Mouse (Mus musculus): ENCODE measurements around the gene Glis1. TPM values are rescaled to one million over a fixed set of nuclear protein-coding genes. Genes with fewer than 3 reads are reported as not detected.

The Glis1 gene
- polyA plus RNA-seq, 1 experiment from 2014 or later, result 1.7 TPM

- Histone ChIP-seq H3K27me3 (peaks cover 64% of the 10 kb centered on the region), H3K4me2 (peak overlapping the region; percentile 92), H3K9ac (peak overlapping the region; percentile 39; the same call in 1 of the 2 replicates), H3K9me3 (no peaks in the 10 kb centered on the region), H3K36me3 (no peaks in the 10 kb centered on the region), H3K27ac (no peak overlapping the region), H3K4me1 (peaks cover 18% of the 10 kb centered on the region), H3K4me3 (peak overlapping the region; percentile 65)
- ATAC-seq (ENCODE audit: borderline replicate concordance, extremely low read depth, low FRiP score, low TSS enrichment), result no peak
- WGBS, result 7% methylated on average over 15 of the region's 15 CpGs
These were observed 414 bp upstream of the Glis1 start for GRCm38 (mm10) chr4:107433998-107434355.

GRCm38 (mm10) chr4:107435238-107435946 is 1.0 kb downstream of the Glis1 start:
- Histone ChIP-seq H3K4me2 (peak overlapping the region; percentile 92), H3K36me3 (no peaks in the 10 kb centered on the region), H3K27me3 (peaks cover 78% of the 10 kb centered on the region), H3K9ac (peak overlapping the region; percentile 39), H3K27ac (no peak overlapping the region), H3K4me3 (peak overlapping the region; percentile 65), H3K9me3 (no peaks in the 10 kb centered on the region), H3K4me1 (peaks cover 18% of the 10 kb centered on the region)
- ATAC-seq (ENCODE audit: borderline replicate concordance, extremely low read depth, low FRiP score, low TSS enrichment), result no peak; the same call in 1 of the 2 replicates
- 4% methylated on average over 47 of the region's 47 CpGs for WGBS

GRCm38 (mm10) chr4:107436476-107436875 is 2.1 kb downstream of the Glis1 start:
- WGBS, result 86% methylated on average over 7 of the region's 7 CpGs
- Histone ChIP-seq H3K4me3 (no peak overlapping the region), H3K27me3 (peaks cover 89% of the 10 kb centered on the region), H3K27ac (no peak overlapping the region), H3K9ac (no peak overlapping the region), H3K4me2 (no peak overlapping the region), H3K9me3 (no peaks in the 10 kb centered on the region), H3K4me1 (peaks cover 18% of the 10 kb centered on the region), H3K36me3 (no peaks in the 10 kb centered on the region)
- ATAC-seq (ENCODE audit: borderline replicate concordance, extremely low read depth, low FRiP score, low TSS enrichment), result no peak

GRCm38 (mm10) chr4:107438741-107439140 is 4.3 kb downstream of the Glis1 start:
- WGBS, result 85% methylated on average over 8 of the region's 8 CpGs
- H3K4me3 ChIP-seq, result no peak overlapping the region
- no peaks in the 10 kb centered on the region for H3K36me3 ChIP-seq
- H3K4me2 ChIP-seq, result no peak overlapping the region
- no peak overlapping the region for H3K9ac ChIP-seq
- no peaks in the 10 kb centered on the region for H3K9me3 ChIP-seq
- H3K27ac ChIP-seq, result no peak overlapping the region
- H3K4me1 ChIP-seq, result peaks cover 17% of the 10 kb centered on the region
- no peak for ATAC-seq (ENCODE audit: borderline replicate concordance, extremely low read depth, low FRiP score, low TSS enrichment)
- H3K27me3 ChIP-seq, result peaks cover 81% of the 10 kb centered on the region

- no peak overlapping the region for H3K9ac ChIP-seq
- peak overlapping the region; percentile 46 for H3K4me2 ChIP-seq
- no peak for ATAC-seq (ENCODE audit: borderline replicate concordance, extremely low read depth, low FRiP score, low TSS enrichment)
- H3K9me3 ChIP-seq, result no peaks in the 10 kb centered on the region
- peaks cover 71% of the 10 kb centered on the region for H3K27me3 ChIP-seq
- 19% methylated on average over 13 of the region's 13 CpGs for WGBS
- no peak overlapping the region for H3K27ac ChIP-seq
- H3K4me3 ChIP-seq, result peak overlapping the region; percentile 24
- no peaks in the 10 kb centered on the region for H3K36me3 ChIP-seq
- H3K4me1 ChIP-seq, result peaks cover 4% of the 10 kb centered on the region
These were observed 5.9 kb downstream of the Glis1 start for GRCm38 (mm10) chr4:107440306-107440705.

GRCm38 (mm10) chr4:107442288-107442687 is 7.9 kb downstream of the Glis1 start:
- ATAC-seq (ENCODE audit: borderline replicate concordance, extremely low read depth, low FRiP score, low TSS enrichment), result no peak
- Histone ChIP-seq H3K9me3 (no peaks in the 10 kb centered on the region), H3K27me3 (peaks cover 52% of the 10 kb centered on the region), H3K4me1 (no peaks in the 10 kb centered on the region), H3K9ac (no peak overlapping the region), H3K36me3 (no peaks in the 10 kb centered on the region), H3K4me2 (no peak overlapping the region), H3K4me3 (no peak overlapping the region), H3K27ac (no peak overlapping the region)
- WGBS, result 51% methylated on average over 11 of the region's 11 CpGs

- Histone ChIP-seq H3K36me3 (no peaks in the 10 kb centered on the region), H3K4me3 (no peak overlapping the region), H3K27me3 (peaks cover 45% of the 10 kb centered on the region), H3K4me2 (no peak overlapping the region), H3K9ac (no peak overlapping the region), H3K4me1 (no peaks in the 10 kb centered on the region), H3K9me3 (no peaks in the 10 kb centered on the region), H3K27ac (no peak overlapping the region)
- 43% methylated on average over 16 of the region's 16 CpGs for WGBS
- ATAC-seq (ENCODE audit: borderline replicate concordance, extremely low read depth, low FRiP score, low TSS enrichment), result no peak
These were observed 8.6 kb downstream of the Glis1 start for GRCm38 (mm10) chr4:107442891-107443483.

- Histone ChIP-seq H3K9ac (no peak overlapping the region), H3K4me3 (no peak overlapping the region), H3K27me3 (peaks cover 38% of the 10 kb centered on the region), H3K4me1 (no peaks in the 10 kb centered on the region), H3K9me3 (no peaks in the 10 kb centered on the region), H3K4me2 (no peak overlapping the region), H3K36me3 (no peaks in the 10 kb centered on the region), H3K27ac (no peak overlapping the region)
- ATAC-seq (ENCODE audit: borderline replicate concordance, extremely low read depth, low FRiP score, low TSS enrichment), result no peak
- 69% methylated on average over 11 of the region's 11 CpGs for WGBS
These were observed 9.2 kb downstream of the Glis1 start for GRCm38 (mm10) chr4:107443621-107444020.

- WGBS, result 82% methylated on average over 6 of the region's 6 CpGs
- H3K36me3 ChIP-seq, result no peaks in the 10 kb centered on the region
- no peak overlapping the region for H3K4me2 ChIP-seq
- no peak overlapping the region for H3K9ac ChIP-seq
- no peak overlapping the region for H3K4me3 ChIP-seq
- H3K27me3 ChIP-seq, result peaks cover 4% of the 10 kb centered on the region; the same call in 1 of the 2 replicates
- ATAC-seq (ENCODE audit: borderline replicate concordance, extremely low read depth, low FRiP score, low TSS enrichment), result no peak
- H3K27ac ChIP-seq, result no peak overlapping the region
- H3K9me3 ChIP-seq, result no peaks in the 10 kb centered on the region
- no peaks in the 10 kb centered on the region for H3K4me1 ChIP-seq
These were observed 14.1 kb downstream of the Glis1 start for GRCm38 (mm10) chr4:107448481-107448880.

GRCm38 (mm10) chr4:107449519-107449918 is 15.1 kb downstream of the Glis1 start:
- no peak for ATAC-seq (ENCODE audit: borderline replicate concordance, extremely low read depth, low FRiP score, low TSS enrichment)
- Histone ChIP-seq H3K36me3 (no peaks in the 10 kb centered on the region), H3K9ac (no peak overlapping the region), H3K27me3 (no peaks in the 10 kb centered on the region; the same call in 1 of the 2 replicates), H3K27ac (no peak overlapping the region), H3K9me3 (no peaks in the 10 kb centered on the region), H3K4me1 (no peaks in the 10 kb centered on the region), H3K4me2 (no peak overlapping the region), H3K4me3 (no peak overlapping the region)
- WGBS, result 80% methylated on average over 13 of the region's 13 CpGs

GRCm38 (mm10) chr4:107452266-107453015 is 18.1 kb downstream of the Glis1 start:
- 71% methylated on average over 18 of the region's 18 CpGs for WGBS
- no peak overlapping the region for H3K27ac ChIP-seq
- no peaks in the 10 kb centered on the region for H3K36me3 ChIP-seq
- no peak overlapping the region for H3K4me3 ChIP-seq
- no peak overlapping the region for H3K9ac ChIP-seq
- no peaks in the 10 kb centered on the region; the same call in 1 of the 2 replicates for H3K27me3 ChIP-seq
- no peak overlapping the region for H3K4me2 ChIP-seq
- no peaks in the 10 kb centered on the region; the same call in 1 of the 2 replicates for H3K4me1 ChIP-seq
- ATAC-seq (ENCODE audit: borderline replicate concordance, extremely low read depth, low FRiP score, low TSS enrichment), result no peak
- no peaks in the 10 kb centered on the region for H3K9me3 ChIP-seq

Measured in lung, embryonic 15.5 days (tissue).